Mouse (Mus musculus) megakaryocyte-erythroid progenitor cell, adult 5-6 weeks (primary cell): ENCODE results near the gene Lrpprc. TPM values are rescaled to one million over a fixed set of nuclear protein-coding genes. Genes with fewer than 3 reads are reported as not detected.

Experiments
- ATAC-seq: replicated peaks from 2 replicates; pipeline ENCODE4 v1.8.0; 2016; ENCODE audit warnings: mild to moderate bottlenecking, inconsistent platforms; ENCODE audit not compliant: severe bottlenecking, poor library complexity, low FRiP score, low TSS enrichment
- total RNA-seq, 2 experiments: library from RNA; stranded (forward) in 1 of 2; stranded (reverse) in 1 of 2; fragments of 200-1000, 215-1000 nt in 1 of 2; fragments of >200 nt in 1 of 2; fragmentation: Nextera tagmentation in 1 of 2; gene quantifications; 2 replicates each; pipeline ENCODE4 v1.2.3; 2014 to 2017

Gene Lrpprc
- total RNA-seq, 2 experiments from 2014 or later, result 63.8 to 115 TPM

GRCm38 (mm10) chr17:84728201-84728911 lies 62.2 kb downstream of the Lrpprc start:
- ATAC-seq, result peak; percentile 92

DNA sequence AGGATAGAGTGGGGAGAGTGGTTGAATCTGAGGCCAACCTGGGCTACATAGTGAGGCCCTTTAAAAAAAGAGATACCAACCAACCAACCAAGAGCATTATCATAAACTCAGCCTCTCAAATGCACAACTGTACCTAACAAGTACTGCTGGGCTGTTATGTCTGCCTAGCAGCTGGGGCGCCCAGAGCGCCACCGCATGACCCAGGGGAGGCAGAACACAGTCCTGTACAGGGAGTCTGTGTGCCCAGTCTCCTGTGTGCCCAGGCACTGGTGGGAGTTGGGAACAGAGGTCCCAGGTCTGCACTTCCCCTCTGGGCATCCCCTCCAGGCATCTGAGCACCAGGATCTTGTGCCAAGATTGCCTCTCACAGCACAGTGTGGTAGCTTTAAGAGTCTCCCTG lies 65.4 kb downstream of the Lrpprc start:
- ATAC-seq, result no peak

DNA sequence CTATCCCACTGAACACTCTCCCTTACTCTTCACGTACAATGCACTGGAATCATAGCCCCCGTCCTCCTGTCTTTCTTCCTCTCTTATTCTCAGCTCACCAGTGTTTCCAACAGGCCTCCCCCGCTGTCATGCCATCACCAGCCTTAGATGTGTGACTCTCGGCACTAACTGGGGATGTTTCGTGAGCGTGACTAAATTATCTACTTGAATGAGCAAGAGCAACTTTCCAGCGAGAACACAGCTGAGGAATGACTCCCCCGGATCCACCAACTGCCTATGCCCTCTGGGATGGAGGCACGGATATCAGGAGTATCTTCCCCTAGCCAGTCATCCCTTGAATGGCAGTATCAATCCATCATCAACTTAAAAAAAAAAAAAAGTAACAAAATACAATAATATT lies 66.6 kb downstream of the Lrpprc start:
- ATAC-seq, result no peak

- ATAC-seq, result no peak
These were observed 71.5 kb downstream of the Lrpprc start for GRCm38 (mm10) chr17:84719105-84719504.

GRCm38 (mm10) chr17:84717416-84717815 lies 73.2 kb downstream of the Lrpprc start:
- ATAC-seq, result no peak

DNA sequence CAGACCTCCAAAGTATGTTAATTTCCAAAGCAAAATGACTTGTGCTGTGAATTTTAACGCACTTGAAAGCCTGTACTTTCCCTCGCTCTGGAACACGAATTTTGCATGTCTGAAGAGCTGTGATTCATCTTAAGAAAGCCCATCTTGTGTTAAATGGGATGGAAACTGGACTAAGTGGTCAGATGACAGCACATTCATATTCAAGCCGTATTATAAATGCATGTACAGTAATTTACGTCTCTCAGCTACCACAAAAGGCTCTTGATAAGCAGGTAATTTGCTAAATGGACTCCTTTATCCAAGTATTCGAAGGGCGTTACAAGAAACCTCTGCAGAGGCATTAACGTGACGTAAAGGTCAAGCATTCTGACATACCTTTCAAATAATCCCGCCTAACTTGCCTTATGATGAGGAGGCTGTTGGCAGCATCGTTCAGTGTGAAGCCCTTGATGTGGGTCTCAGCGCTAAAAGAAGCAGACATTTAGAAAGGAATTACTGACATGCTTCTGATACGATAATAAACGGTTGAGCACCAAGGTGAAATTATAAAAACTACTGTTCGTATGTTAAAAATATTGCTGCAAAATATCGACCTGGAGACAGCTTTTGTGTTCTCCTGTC lies 74.2 kb downstream of the Lrpprc start:
- ATAC-seq, result no peak

- no peak for ATAC-seq
These were observed 75.7 kb downstream of the Lrpprc start for GRCm38 (mm10) chr17:84714930-84715329.

- ATAC-seq, result no peak
These were observed 76.9 kb downstream of the Lrpprc start for GRCm38 (mm10) chr17:84713563-84714164.

- no peak for ATAC-seq
These were observed 81.2 kb downstream of the Lrpprc start for GRCm38 (mm10) chr17:84709403-84709851.

GRCm38 (mm10) chr17:84708818-84709217 lies 81.8 kb downstream of the Lrpprc start:
- ATAC-seq, result no peak

DNA sequence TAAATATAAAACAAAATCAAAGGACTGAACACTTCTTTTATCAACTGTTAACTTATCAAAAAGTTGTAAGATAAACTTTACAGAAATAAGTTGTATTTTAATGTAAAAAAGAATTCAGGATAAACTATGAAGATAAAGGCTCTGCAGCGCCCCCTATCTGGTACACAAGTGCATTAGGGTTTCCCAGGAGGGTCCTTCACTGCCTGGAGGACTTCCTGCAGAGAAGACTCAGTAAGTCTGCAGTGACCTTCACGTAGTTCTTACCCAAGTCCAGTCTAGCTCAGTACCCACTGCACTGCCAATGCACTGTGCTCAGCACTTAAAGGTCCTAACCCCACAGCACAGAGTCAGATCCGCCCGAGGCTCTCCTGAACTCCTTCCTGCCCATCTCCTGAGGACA lies 83.2 kb downstream of the Lrpprc start:
- ATAC-seq, result no peak

DNA sequence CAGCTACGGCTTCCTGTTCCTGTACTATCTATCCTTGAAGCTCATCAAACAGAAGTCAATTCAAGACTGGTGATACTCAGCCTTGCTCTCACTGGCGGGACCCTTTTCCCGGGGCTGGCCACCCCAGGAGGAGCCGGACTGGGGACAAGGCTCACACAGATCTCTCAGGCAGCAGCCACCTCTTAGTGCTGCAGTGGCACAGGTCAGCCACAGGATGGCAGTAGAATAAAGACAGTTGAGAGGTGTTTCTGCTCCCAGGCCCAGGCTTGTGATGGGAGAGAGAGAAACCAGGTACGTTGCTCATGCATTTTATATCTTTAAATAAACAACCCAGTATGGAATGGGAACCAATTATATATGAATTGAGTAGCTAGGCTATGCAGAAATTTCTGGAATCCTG lies 91.9 kb downstream of the Lrpprc start:
- peak; percentile 88 for ATAC-seq

- no peak for ATAC-seq
These were observed 94.1 kb downstream of the Lrpprc start for GRCm38 (mm10) chr17:84696537-84696936.

GRCm38 (mm10) chr17:84693741-84694140 lies 96.8 kb downstream of the Lrpprc start:
- ATAC-seq, result no peak

GRCm38 (mm10) chr17:84690111-84690510 lies 100.5 kb downstream of the Lrpprc start:
- ATAC-seq, result no peak

- ATAC-seq, result no peak
These were observed 101.3 kb downstream of the Lrpprc start for GRCm38 (mm10) chr17:84689316-84689715.

DNA sequence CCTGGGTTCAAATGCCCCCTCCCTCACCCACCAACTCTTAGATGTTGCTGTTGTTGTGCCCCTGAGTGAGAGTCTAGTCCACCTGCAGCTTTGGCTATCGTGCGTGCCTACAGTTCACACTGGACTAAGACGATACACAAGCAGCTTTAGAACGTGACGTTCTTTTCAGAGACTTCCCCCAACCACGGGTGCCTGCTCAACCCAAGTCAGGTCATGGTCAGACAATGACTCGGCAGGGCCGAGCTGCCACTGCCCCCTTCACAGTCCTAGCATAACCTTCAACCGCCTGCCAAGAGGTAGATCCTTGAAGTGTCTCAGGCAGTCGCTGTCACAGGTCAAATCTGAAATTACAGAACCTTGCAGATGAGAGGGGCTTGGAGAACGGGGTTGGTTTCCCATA lies 101.8 kb downstream of the Lrpprc start:
- no peak for ATAC-seq

DNA sequence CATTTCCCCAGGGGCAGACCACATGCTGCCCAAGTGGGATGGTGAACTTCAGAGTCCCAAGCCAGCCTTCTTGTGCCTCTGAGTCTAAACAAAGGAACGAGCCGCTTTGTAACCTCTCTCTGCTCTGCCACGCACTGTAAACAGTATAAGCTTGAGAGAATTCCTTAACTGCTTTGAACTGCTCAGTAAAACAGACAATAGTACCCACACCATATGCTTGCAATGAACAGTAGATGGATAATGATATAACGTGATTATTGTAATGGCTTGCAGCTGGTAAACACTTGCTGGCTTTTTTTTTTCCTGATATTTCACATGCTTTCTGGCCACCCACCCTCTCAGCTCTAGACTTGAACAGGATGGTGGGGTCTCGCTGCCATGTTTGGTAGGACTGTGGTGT lies 102.6 kb downstream of the Lrpprc start:
- ATAC-seq, result no peak

GRCm38 (mm10) chr17:84685286-84685685 lies 105.3 kb downstream of the Lrpprc start:
- ATAC-seq, result no peak

GRCm38 (mm10) chr17:84684284-84684683 lies 106.3 kb downstream of the Lrpprc start:
- no peak for ATAC-seq
